ENCODE assay signal across 16 mouse cellular contexts in the genomic region with DNA sequence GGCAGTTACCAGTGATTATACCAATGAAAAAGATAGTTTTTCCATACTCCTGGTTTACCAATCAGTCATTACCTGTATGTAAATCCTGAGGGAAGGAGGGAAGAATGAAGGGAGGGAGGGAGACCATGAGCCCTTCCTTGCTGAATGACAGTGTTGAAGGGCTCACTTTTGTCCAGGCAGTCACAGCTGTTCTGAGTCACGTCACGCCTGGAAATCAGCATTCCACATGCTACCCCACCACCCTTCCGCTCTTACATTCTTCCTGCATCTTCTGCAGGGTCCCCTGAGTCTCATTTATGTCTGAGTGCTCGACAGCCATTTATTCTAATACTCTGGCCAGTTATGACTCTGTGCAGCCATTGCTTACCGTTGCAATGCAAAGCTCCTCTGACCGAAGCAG.
"Had no signal": no experiment of that assay in that cellular context is flagged by ENCODE, and none has a peak within 500 bp of the region (broad histone marks: within the 10 kb centered on the region; RNA-seq: fewer than 3 reads in every experiment).

No protein-coding gene starts in this region.

- ATAC-seq: hindbrain, postnatal 0 days; inflammation-experienced regulatory T-cells, adult 6 months; intestine, embryonic 16.5 days; liver, embryonic 12.5 days; midbrain, embryonic 15.5 days had no signal

- H3K9ac ChIP-seq: limb, embryonic 13.5 days; liver, embryonic 12.5 days; liver, embryonic 15.5 days; midbrain, embryonic 12.5 days; midbrain, embryonic 15.5 days; neural tube, embryonic 13.5 days had no signal

- H3K4me3 ChIP-seq: limb, embryonic 13.5 days; liver, embryonic 12.5 days; liver, embryonic 15.5 days; midbrain, embryonic 12.5 days; midbrain, embryonic 15.5 days; neural tube, embryonic 13.5 days had no signal

- H3K36me3 ChIP-seq: limb, embryonic 13.5 days; liver, embryonic 12.5 days; liver, embryonic 15.5 days; midbrain, embryonic 12.5 days; midbrain, embryonic 15.5 days; neural tube, embryonic 13.5 days had no signal

- DNase-seq: kidney, adult 2 months; kidney, postnatal 36 days; left cerebral cortex, postnatal 4 days; liver; retina, postnatal 1 day; thymus, adult 18-20 months; thymus, postnatal 36 days had no signal

- H3K4me2 ChIP-seq: limb, embryonic 13.5 days; liver, embryonic 12.5 days; liver, embryonic 15.5 days; midbrain, embryonic 12.5 days; midbrain, embryonic 15.5 days; neural tube, embryonic 13.5 days had no signal

- H3K4me1 ChIP-seq: limb, embryonic 13.5 days; liver, embryonic 12.5 days; liver, embryonic 15.5 days; midbrain, embryonic 12.5 days; midbrain, embryonic 15.5 days had no signal

- H3K9me3 ChIP-seq: limb, embryonic 13.5 days; liver, embryonic 12.5 days; liver, embryonic 15.5 days; midbrain, embryonic 12.5 days; midbrain, embryonic 15.5 days; neural tube, embryonic 13.5 days had no signal

- H3K27ac ChIP-seq: hindbrain, postnatal 0 days; limb, embryonic 13.5 days; liver, embryonic 12.5 days; liver, embryonic 15.5 days; midbrain, embryonic 12.5 days; midbrain, embryonic 15.5 days; neural tube, embryonic 13.5 days had no signal

- H3K27me3 ChIP-seq: limb, embryonic 13.5 days; liver, embryonic 12.5 days; liver, embryonic 15.5 days; midbrain, embryonic 12.5 days; midbrain, embryonic 15.5 days; neural tube, embryonic 13.5 days had no signal
